Mouse (Mus musculus): ENCODE results near the gene Mtf1.
A peak's percentile ranks its signal among the peaks of the same experiment; 100 is the strongest.

Mtf1 gene

GRCm38 (mm10) chr4:124802309-124803260 is 681 bp downstream of the Mtf1 start:
- peak; percentile 98 for DNase-seq (ENCODE audit: low read depth, low spot score)

GRCm38 (mm10) chr4:124803406-124803805 is 1.5 kb downstream of the Mtf1 start:
- DNase-seq (ENCODE audit: low read depth, low spot score): no peak

GRCm38 (mm10) chr4:124808511-124808910 is 6.6 kb downstream of the Mtf1 start:
- no peak for DNase-seq (ENCODE audit: low read depth, low spot score)

GRCm38 (mm10) chr4:124809136-124809883 is 7.4 kb downstream of the Mtf1 start:
- DNase-seq (ENCODE audit: low read depth, low spot score): no peak

- DNase-seq (ENCODE audit: low read depth, low spot score): no peak
Observed at GRCm38 (mm10) chr4:124810056-124810455, 8.2 kb downstream of the Mtf1 start.

- DNase-seq (ENCODE audit: low read depth, low spot score): no peak
Observed at GRCm38 (mm10) chr4:124811347-124811975, 9.6 kb downstream of the Mtf1 start.

GRCm38 (mm10) chr4:124815901-124816300 is 14.0 kb downstream of the Mtf1 start:
- DNase-seq (ENCODE audit: low read depth, low spot score): no peak

GRCm38 (mm10) chr4:124817803-124818202 is 15.9 kb downstream of the Mtf1 start:
- peak; percentile 60 for DNase-seq (ENCODE audit: low read depth, low spot score)

GRCm38 (mm10) chr4:124818832-124819231 is 16.9 kb downstream of the Mtf1 start:
- DNase-seq (ENCODE audit: low read depth, low spot score): no peak

- DNase-seq (ENCODE audit: low read depth, low spot score): no peak
Observed at GRCm38 (mm10) chr4:124824967-124825366, 23.1 kb downstream of the Mtf1 start.

GRCm38 (mm10) chr4:124825371-124825965 is 23.6 kb downstream of the Mtf1 start:
- DNase-seq (ENCODE audit: low read depth, low spot score): no peak

- no peak for DNase-seq (ENCODE audit: low read depth, low spot score)
Observed at GRCm38 (mm10) chr4:124829671-124830070, 27.8 kb downstream of the Mtf1 start.

GRCm38 (mm10) chr4:124832796-124833195 is 30.9 kb downstream of the Mtf1 start:
- DNase-seq (ENCODE audit: low read depth, low spot score): no peak

GRCm38 (mm10) chr4:124838035-124838700 is 36.3 kb downstream of the Mtf1 start:
- DNase-seq (ENCODE audit: low read depth, low spot score): no peak

- DNase-seq (ENCODE audit: low read depth, low spot score): no peak
Observed at GRCm38 (mm10) chr4:124840998-124841397, 39.1 kb downstream of the Mtf1 start.

- DNase-seq (ENCODE audit: low read depth, low spot score): no peak
Observed at GRCm38 (mm10) chr4:124843493-124843892, 41.6 kb downstream of the Mtf1 start.

GRCm38 (mm10) chr4:124847573-124847972 is 45.7 kb downstream of the Mtf1 start:
- DNase-seq (ENCODE audit: low read depth, low spot score): peak; percentile 70

- DNase-seq (ENCODE audit: low read depth, low spot score): no peak
Observed at GRCm38 (mm10) chr4:124849631-124850260, 47.8 kb downstream of the Mtf1 start.

- DNase-seq (ENCODE audit: low read depth, low spot score): peak; percentile 92
Observed at GRCm38 (mm10) chr4:124850261-124850913, 48.5 kb downstream of the Mtf1 start, which contains the start of gene Yrdc. TSS of gene Yrdc (plus strand) at chr4:124850679.

Data from retina, postnatal 7 days (tissue).